Mouse (Mus musculus): Measurements from ENCODE around the gene Thada. TPM values are rescaled to one million over a fixed set of nuclear protein-coding genes. Genes with fewer than 3 reads are reported as not detected.

Thada gene
- total RNA-seq, 2 experiments from 2014 or later: 12.7 to 14.5 TPM

DNA sequence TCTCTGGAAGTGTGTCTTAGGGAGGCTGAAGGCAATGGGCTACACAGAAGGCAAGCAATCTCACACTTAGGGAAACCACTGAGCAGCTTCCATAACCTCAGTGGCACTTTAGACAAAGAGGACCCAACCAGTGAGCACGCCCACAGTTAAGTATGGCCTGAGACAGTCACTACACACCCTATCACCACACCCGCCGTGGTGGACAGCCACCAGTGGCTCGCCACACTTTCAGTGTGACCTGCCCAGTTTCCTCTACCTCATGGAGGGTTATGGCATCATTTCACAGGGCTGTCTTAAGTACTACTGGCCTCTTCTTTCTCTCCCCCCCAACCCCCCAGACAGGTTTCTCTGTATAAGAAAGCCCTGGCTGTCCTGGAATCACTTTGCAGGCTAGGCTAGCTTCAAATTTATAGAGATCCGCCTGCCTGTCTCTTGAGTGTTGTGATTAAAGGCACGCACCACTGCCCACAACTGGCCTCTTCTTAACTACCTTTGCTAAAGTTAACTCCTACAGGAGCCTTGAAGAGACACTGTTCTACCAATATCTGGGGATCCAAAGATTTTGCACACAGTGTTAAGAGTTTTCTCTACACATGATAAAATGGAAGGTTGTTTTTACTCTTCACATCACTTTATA lies 194.3 kb downstream of the Thada start:
- no peak for DNase-seq (ENCODE audit: low spot score in 2 of 2)
- intact Hi-C loops (cut with DNase I): no loop called here

GRCm38 (mm10) chr17:84269722-84270121 lies 196.3 kb downstream of the Thada start:
- intact Hi-C loops (cut with DNase I): no loop called here

DNA sequence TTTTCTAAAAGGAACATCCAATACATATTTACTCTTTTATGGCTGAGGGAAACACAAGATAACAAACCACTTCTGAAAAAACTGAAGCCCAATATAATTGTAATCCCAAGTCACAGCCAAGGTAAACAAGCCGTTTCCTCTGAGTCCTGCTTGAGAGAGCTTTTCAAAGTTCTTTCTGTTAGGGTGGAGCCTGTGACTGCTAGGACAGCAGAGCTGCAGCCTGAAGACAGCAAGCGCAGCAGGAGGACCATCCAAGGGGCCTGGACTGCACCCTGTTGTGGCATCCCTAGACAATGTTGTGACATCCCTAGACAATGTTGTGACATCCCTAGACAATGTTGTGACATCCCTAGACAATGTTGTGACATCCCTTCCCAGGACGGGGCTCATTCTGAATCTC lies 197.6 kb downstream of the Thada start:
- intact Hi-C loops (cut with DNase I): no loop called here
- no peak for DNase-seq (ENCODE audit: low spot score in 2 of 2)

More at GRCm38 (mm10) chr17:84269722-84270121, 196.3 kb downstream of the Thada start:
- no peak for DNase-seq (ENCODE audit: low spot score in 2 of 2)

- intact Hi-C loops (cut with DNase I): no loop called here
- no peak for DNase-seq (ENCODE audit: low spot score in 2 of 2)
Measured at GRCm38 (mm10) chr17:84267456-84268074, 198.4 kb downstream of the Thada start.

GRCm38 (mm10) chr17:84266161-84266948 lies 199.7 kb downstream of the Thada start:
- intact Hi-C loops (cut with DNase I): no loop called here
- no peak for DNase-seq (ENCODE audit: low spot score in 2 of 2)

- intact Hi-C loops (cut with DNase I): no loop called here
- DNase-seq (ENCODE audit: low spot score in 2 of 2): no peak
Measured at GRCm38 (mm10) chr17:84265480-84266130, 200.4 kb downstream of the Thada start.

DNA sequence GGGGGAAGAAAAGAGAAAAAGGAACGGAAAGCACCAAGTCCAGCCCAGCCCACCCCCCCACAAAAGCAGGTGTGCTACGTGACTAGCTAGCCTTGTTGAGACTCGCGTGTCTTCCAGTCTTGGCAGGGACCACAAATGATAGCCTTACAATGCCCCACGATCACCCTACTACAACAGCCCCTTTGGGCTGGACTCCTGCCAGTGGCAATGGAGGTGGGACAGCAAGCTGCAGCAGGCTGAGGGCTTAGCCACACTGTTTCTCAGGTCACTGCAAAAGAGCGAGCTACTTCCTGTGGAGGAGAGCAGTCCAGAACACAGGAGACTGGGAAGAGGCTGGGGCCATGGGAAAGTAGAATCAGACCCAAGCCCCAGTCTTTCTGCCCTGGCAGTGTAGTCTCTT lies 201.7 kb downstream of the Thada start:
- no peak for DNase-seq (ENCODE audit: low spot score in 2 of 2)
- intact Hi-C loops (cut with DNase I): no loop called here

GRCm38 (mm10) chr17:84263591-84263990 lies 202.4 kb downstream of the Thada start:
- DNase-seq (ENCODE audit: low spot score in 2 of 2): peak in 1 of 2 experiments; percentile 61
- intact Hi-C loops (cut with DNase I): loop anchor here (1.0 kb wide), 1 partner anchor 57 kb away; no protein-coding TSS in a partner anchor

DNA sequence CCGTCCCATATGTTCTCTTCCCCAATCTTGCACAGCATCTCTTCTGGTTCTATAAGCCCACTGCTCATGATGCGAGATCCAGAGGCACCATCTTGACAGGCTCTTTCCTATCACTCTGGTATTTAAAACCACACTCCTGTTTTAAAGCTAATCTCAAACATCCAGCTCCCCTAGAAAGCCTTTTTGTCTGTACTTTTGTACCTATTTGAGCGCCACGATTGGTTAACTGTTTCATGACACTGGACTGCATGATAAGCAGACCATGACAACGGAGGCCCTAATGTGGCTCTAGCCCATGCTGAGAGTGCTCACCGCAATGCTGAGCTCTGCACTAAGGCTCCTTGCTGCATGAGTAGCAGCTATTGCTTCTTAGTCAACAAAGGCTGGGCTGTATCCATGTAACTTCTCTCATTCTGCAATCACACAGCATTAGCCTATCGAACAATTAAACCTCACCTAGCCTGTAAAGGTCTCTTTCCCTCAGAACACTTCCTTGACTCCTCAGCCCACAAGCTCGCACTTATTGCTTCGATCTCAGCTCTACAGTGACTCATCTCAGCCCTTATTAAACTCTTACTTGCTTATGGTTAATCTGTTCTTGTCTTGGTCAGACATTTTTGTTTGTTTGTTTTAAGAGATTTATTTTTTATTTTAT lies 203.6 kb downstream of the Thada start:
- DNase-seq (ENCODE audit: low spot score in 2 of 2): no peak
- intact Hi-C loops (cut with DNase I): no loop called here

GRCm38 (mm10) chr17:84261010-84261409 lies 205.0 kb downstream of the Thada start:
- intact Hi-C loops (cut with DNase I): no loop called here

GRCm38 (mm10) chr17:84260226-84260625 lies 205.8 kb downstream of the Thada start:
- DNase-seq (ENCODE audit: low spot score in 2 of 2): no peak
- intact Hi-C loops (cut with DNase I): no loop called here

More at GRCm38 (mm10) chr17:84261010-84261409, 205.0 kb downstream of the Thada start:
- DNase-seq (ENCODE audit: low spot score in 2 of 2): no peak

DNA sequence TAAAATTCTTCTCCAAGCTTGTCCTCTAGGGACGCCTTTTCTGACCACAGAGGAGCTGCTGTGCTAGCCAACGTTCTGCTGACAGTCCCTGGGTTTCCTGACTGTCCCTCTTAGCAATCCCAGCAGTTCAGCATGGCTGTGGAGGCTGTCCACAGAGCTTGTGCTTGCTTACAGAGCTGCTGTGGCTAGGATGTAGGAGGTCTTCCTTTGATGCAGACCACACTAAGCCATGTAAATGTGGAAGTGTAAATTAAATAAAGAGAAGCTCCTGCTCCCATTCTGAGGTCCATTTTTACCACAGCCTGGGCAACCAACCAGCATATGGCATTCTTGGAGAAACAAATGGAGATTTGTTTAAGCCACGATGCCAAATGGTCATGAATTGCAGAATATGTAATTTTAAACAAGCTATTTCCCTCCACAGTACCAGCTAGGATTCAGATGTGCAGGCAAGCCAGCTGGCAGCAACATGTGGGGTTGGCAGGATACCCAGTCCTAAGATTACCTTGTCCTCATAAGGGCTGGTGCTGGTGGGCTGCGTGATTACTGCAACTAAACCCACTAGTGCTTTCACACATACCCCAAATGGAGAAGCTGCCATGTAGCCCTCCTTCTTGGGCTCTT lies 207.3 kb downstream of the Thada start:
- DNase-seq (ENCODE audit: low spot score in 2 of 2): peak; percentile 54 to 92
- intact Hi-C loops (cut with DNase I): loop anchor here (5.0 kb wide), 1 partner anchor 254 kb away; the partner anchor contains the start of gene Plekhh2

DNA sequence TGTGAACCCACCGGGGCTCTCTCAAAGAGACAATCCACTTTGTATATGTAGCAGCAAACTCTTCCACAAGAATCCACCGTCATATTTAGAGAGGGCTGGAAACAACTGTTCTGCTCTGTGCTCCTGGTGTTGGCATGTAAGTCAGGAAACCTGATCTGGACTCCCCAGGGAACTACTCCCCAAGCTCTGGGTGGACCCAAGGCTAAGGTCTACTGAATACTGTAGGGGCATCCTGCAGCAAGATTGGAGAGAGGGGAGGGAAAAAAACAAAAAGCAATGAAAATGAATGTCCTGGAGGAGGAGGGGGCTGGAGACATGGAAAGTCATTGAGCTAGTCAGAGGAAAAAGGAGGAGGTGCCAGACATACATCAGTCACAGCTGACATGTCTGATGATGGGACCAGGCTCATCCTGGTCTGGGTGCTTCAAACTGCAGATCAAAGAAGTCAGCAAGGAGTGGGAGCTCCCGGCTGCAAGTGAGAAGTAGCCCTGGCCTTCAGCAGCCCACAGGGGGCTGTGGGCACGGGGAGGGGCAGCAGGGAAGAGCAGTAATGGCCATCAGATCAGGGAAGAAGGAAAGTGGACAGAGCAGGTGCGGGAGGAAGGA lies 208.0 kb downstream of the Thada start:
- no peak for DNase-seq (ENCODE audit: low spot score in 2 of 2)
- intact Hi-C loops (cut with DNase I): loop anchor here (5.0 kb wide), 1 partner anchor 254 kb away; the partner anchor contains the start of gene Plekhh2

DNA sequence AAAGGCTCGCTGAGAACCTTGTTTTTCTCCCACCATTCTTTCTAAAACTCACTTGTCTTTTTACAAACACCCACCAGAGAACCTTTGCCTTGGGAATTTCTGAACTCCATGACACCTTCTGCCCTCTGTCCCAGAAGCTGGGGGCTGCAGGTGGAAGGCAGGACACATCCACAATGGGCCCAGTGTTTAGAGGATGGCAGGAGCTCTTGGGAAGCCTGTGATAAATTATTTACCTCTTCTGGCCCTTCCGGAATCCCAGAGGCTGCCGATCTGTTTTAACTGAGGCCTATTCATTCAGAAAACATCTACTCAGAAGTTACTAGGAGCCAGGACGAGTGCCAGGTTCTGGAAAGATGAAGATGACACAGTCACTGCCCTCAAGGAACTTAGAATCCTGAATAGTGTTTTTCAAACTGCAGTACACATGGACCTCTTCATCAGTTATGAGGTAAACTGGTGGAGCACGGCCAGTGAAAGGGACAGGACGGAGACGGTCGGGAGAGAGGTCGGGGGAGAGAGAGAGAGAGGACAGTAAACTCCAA lies 209.7 kb downstream of the Thada start:
- no peak for DNase-seq (ENCODE audit: low spot score in 2 of 2)
- intact Hi-C loops (cut with DNase I): loop anchor here (5.0 kb wide), 1 partner anchor 256 kb away; the partner anchor contains the start of gene Plekhh2

DNA sequence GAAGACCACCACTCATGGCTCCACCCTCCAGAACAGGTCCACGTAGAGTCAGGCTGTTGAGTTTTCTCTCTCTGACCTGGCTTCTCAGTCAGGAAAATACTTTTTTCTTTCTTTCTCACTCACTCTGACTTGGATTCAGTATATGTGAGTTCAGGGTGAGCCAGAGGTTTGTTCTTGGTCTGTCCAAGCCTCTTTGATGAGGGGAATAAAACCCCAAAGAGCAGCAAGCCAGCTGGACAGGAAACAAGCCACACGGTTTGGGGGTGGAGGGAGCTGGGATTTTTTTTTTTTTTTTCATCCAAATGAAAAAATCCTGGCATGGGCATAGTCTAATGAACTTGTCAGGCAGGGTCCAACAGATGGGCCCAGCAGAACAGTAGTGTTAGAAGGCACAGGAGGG lies 210.2 kb downstream of the Thada start:
- intact Hi-C loops (cut with DNase I): loop anchor here (5.0 kb wide), 1 partner anchor 256 kb away; the partner anchor contains the start of gene Plekhh2

GRCm38 (mm10) chr17:84251426-84251825 lies 214.6 kb downstream of the Thada start:
- DNase-seq (ENCODE audit: low spot score in 2 of 2): no peak
- intact Hi-C loops (cut with DNase I): no loop called here

More for the DNA sequence above, 210.2 kb downstream of the Thada start:
- DNase-seq (ENCODE audit: low spot score in 2 of 2): no peak

DNA sequence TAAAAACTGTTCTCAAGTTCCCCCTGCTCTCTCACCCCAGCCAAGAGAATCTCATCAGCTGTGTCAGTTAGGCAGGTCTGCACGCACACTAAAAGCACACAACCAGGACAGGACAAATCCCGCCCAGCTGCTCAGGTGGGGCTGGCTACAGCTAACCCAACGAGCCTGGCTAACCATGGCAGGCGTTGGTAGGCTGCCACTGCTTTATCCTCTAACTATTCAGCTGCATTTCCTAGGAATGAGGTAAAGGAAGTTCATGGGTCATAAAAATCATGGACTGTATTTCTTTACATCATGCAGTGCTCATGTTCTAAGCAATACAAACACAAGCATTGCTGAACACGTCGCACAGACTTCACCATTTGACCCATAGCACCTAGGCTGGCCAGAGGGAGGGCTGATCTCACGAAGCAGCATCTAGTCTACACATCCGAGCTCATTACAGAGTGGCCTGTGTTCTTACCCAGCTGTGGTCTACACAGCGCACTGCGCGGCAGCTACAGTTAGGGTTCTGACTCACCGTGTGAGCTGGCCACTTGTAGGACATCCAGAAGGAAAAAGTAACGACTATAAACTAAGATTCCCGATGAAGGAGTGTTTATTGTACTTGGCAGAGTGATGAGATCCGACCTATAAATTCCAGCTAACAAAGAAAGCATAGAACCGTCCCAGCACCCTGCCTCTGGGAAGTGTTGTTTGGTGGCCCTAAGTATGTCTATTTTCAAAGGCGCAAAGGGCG lies 221.7 kb downstream of the Thada start:
- no peak for DNase-seq (ENCODE audit: low spot score in 2 of 2)
- intact Hi-C loops (cut with DNase I): no loop called here
